Mouse (Mus musculus): ENCODE measurements at regions not wholly inside any gene's neighbourhood (a gene's known extent, or its start where the extent isn't known, plus 50 kb on each side); places are given as distances from the start of the nearest gene placed in this dataset.

DNA sequence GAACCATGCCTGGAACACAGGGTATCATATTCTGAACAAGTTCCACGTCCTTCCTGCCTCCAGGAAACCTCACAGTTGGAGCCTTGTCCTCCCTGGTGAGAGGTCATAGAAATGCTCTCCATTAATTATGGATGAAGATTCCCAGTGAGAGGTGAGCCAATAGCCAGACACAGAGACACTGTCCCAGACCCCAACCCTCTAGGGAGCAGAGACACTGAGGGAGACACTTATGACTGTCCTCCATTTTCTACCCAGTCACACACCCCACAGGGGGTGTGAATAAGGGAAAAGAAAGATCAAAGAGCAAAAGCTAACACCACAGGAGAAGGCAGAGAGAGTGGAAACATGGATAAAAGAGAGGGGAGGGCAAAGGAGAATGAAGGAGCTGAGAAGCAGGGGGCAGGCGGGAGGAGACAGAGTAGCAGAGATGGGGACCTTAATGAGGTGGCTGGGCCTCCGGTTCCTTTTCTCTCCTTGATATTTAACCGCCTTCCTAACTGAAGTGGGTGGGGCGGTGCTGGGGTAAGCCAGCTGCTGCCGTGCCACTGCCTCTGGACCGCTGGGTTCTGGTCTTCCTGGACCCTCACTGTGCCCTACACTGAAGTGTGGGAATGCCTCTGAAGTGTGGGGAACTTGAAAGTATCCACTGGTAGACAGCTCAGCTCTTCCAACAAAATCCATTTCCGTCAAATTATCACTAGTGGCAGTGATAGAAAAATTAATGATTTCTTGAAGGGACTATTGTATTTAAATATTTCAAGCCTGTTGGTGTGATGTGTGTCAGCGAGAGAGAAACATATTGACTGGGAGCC lies 342.6 kb upstream of the Noct start:
- no peaks in the 10 kb centered on the region for H3K27me3 ChIP-seq (ENCODE audit: control insufficient read depth in 1 of 2, insufficient read depth in 2 of 2, low read length in 2 of 2)
- no peak overlapping the region for H3K27ac ChIP-seq (ENCODE audit: control insufficient read depth, low read depth, low read length)
- no peak overlapping the region for H3K4me3 ChIP-seq (ENCODE audit: control insufficient read depth in 1 of 2, insufficient read depth in 1 of 2, low read depth in 2 of 2, low read length in 2 of 2)
- TF ChIP-seq JUND (IDR thresholded peaks at IDR 0.05; ENCODE audit: low read depth, low read length) (no peak), ZNF384 (IDR thresholded peaks at IDR 0.05; ENCODE audit: low read depth, low read length) (no peak), GABPA (IDR thresholded peaks at IDR 0.05; ENCODE audit: low read depth, low read length) (no peak), EP300 (IDR thresholded peaks at IDR 0.05; ENCODE audit: low read depth in 1 of 2, low read length in 2 of 2) (no peak), SIN3A (IDR thresholded peaks at IDR 0.05; ENCODE audit: low read length) (no peak), MAX (IDR thresholded peaks at IDR 0.05; ENCODE audit: low read length) (no peak), KAT2A (conservative IDR thresholded peaks at IDR 0.05; ENCODE audit: low read depth, low read length) (no peak), CHD2 (IDR thresholded peaks at IDR 0.05; ENCODE audit: low read length) (no peak), NELFE (IDR thresholded peaks at IDR 0.05; ENCODE audit: low read depth, low read length) (no peak)
- no peaks in the 10 kb centered on the region for H3K36me3 ChIP-seq (ENCODE audit: control insufficient read depth in 1 of 2, insufficient read depth in 2 of 2, low read length in 2 of 2)
- H3K9me3 ChIP-seq (replicated peaks; ENCODE audit: insufficient read depth, low read length) = no peaks in the 10 kb centered on the region
- no peak overlapping the region for H3K9ac ChIP-seq (ENCODE audit: control insufficient read depth, low read depth, low read length, poor library complexity, severe bottlenecking)
- no peak for DNase-seq (ENCODE audit: low read depth, low spot score)
- no peaks in the 10 kb centered on the region for H3K79me2 ChIP-seq (ENCODE audit: control insufficient read depth, insufficient read depth, low read length, poor library complexity)
- H3K4me1 ChIP-seq (ENCODE audit: control insufficient read depth in 1 of 2, insufficient read depth in 2 of 2, low read length in 2 of 2) = no peaks in the 10 kb centered on the region

DNA sequence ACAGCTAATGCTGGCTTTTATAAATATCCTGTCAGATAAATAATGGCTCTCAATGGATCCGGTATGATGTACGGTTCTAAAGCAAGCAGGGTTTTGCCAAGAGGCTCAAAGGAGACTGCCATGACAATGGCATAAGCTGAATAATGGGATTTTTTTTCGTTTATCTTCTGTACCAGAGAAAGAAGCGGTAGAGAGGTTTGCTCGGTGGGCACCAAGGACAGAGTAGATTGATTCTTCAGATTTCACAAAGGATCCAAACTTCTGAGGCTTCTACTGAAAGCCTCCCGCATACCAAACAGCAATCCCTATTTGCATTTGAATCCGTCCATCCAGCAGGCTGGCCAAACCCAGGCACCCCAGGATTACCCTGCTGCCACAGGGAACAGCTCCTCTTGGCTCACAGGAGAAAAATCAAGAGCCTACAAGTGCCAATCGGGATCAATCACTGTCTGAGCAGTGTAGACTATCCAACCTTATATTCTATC lies 342.0 kb upstream of the Noct start:
- Histone ChIP-seq H3K27me3 (ENCODE audit: control insufficient read depth in 1 of 2, insufficient read depth in 2 of 2, low read length in 2 of 2) (no peaks in the 10 kb centered on the region), H3K9me3 (replicated peaks; ENCODE audit: insufficient read depth, low read length) (no peaks in the 10 kb centered on the region), H3K36me3 (ENCODE audit: control insufficient read depth in 1 of 2, insufficient read depth in 2 of 2, low read length in 2 of 2) (no peaks in the 10 kb centered on the region), H3K27ac (ENCODE audit: control insufficient read depth, low read depth, low read length) (no peak overlapping the region), H3K9ac (ENCODE audit: control insufficient read depth, low read depth, low read length, poor library complexity, severe bottlenecking) (no peak overlapping the region), H3K4me3 (ENCODE audit: control insufficient read depth in 1 of 2, insufficient read depth in 1 of 2, low read depth in 2 of 2, low read length in 2 of 2) (no peak overlapping the region), H3K79me2 (ENCODE audit: control insufficient read depth, insufficient read depth, low read length, poor library complexity) (no peaks in the 10 kb centered on the region), H3K4me1 (ENCODE audit: control insufficient read depth in 1 of 2, insufficient read depth in 2 of 2, low read length in 2 of 2) (no peaks in the 10 kb centered on the region)
- DNase-seq (ENCODE audit: low read depth, low spot score) = no peak
- no peak for TF ChIP-seq MAX (IDR thresholded peaks at IDR 0.05; ENCODE audit: low read length)
- no peak for TF ChIP-seq USF2 (IDR thresholded peaks at IDR 0.05; ENCODE audit: borderline replicate concordance in 1 of 2, insufficient read depth in 1 of 2, low read depth in 1 of 2, low read length in 2 of 2)
- no peak for TF ChIP-seq MAFK (IDR thresholded peaks at IDR 0.05; ENCODE audit: borderline replicate concordance, low read depth, low read length)
- TF ChIP-seq GATA1 (IDR thresholded peaks at IDR 0.05; ENCODE audit: low read depth, low read length) = no peak
- no peak for TF ChIP-seq ELF1 (IDR thresholded peaks at IDR 0.05; ENCODE audit: low read depth, low read length)
- no peak for TF ChIP-seq USF1 (IDR thresholded peaks at IDR 0.05; ENCODE audit: low read depth, low read length)
- no peak for TF ChIP-seq POLR2A (IDR thresholded peaks at IDR 0.05; ENCODE audit: control insufficient read depth in 1 of 2, insufficient read depth in 1 of 2, low read depth in 1 of 2, low read length in 2 of 2, poor library complexity in 1 of 2)
- no peak for TF ChIP-seq EP300 (IDR thresholded peaks at IDR 0.05; ENCODE audit: low read depth in 1 of 2, low read length in 2 of 2)

All from MEL (cell line).